Mouse (Mus musculus) lung, embryonic 14.5 days (tissue): ENCODE results near the gene Cd101. TPM values are rescaled to one million over a fixed set of nuclear protein-coding genes. Genes with fewer than 3 reads are reported as not detected.

Source experiments
- ATAC-seq: fragments of 200-750 bp; cut with Nextera tagmentation; 2 replicates; pipeline ENCODE4 v1.8.0; 2017; ENCODE audit warnings: mild to moderate bottlenecking, moderate TSS enrichment, moderate library complexity; ENCODE audit not compliant: insufficient read depth
- DNase-seq: peaks from one replicate; pipeline ENCODE4 v3.0.0-alpha.2; 2015
- H3K27ac ChIP-seq: fragments of 300-500 bp; sonication (generic); 2 replicates; pipeline ENCODE4 v1.5.1; 2014; ENCODE audit warnings: low read depth, mild to moderate bottlenecking, moderate library complexity
- H3K27me3 ChIP-seq: fragments of 300-500 bp; sonication (generic); 2 replicates; pipeline ENCODE4 v1.6.1; 2014; ENCODE audit warnings: low read length, control low read depth; ENCODE audit not compliant: insufficient read depth
- H3K36me3 ChIP-seq: fragments of 300-500 bp; sonication (generic); 2 replicates; pipeline ENCODE4 v1.6.1; 2014; ENCODE audit warnings: control low read depth; ENCODE audit not compliant: insufficient read depth
- H3K4me1 ChIP-seq: fragments of 300-500 bp; sonication (generic); 2 replicates; pipeline ENCODE4 v1.6.1; 2014; ENCODE audit warnings: antibody characterized with exemption, control low read depth; ENCODE audit not compliant: insufficient read depth
- H3K4me2 ChIP-seq: fragments of 300-500 bp; sonication (generic); 2 replicates; pipeline ENCODE4 v1.6.1; 2014; ENCODE audit warnings: mild to moderate bottlenecking
- H3K4me3 ChIP-seq: fragments of 300-500 bp; sonication (generic); 2 replicates; pipeline ENCODE4 v1.5.1; 2014; ENCODE audit warnings: low read depth, low read length
- H3K9ac ChIP-seq: fragments of 300-500 bp; sonication (generic); 2 replicates; pipeline ENCODE4 v1.6.1; 2014
- H3K9me3 ChIP-seq: fragments of 300-500 bp; sonication (generic); 2 replicates; pipeline ENCODE4 v1.6.1; 2016; ENCODE audit warnings: low read depth, low read length, control low read depth
- CTCF ChIP-seq: IDR thresholded peaks from 2 replicates; pipeline ENCODE4 v1.5.1; 2016; ENCODE audit warnings: antibody characterized with exemption, low read depth
- WGBS: fragments of 180-500 bp; shearing (Covaris S2); extraction: QIAGEN DNeasy Blood & Tissue Kit; methylation state at CpG from one replicate; pipeline ENCODE4 v1.1.7; 2014; 5-methylcytosine and 5-hydroxymethylcytosine counted together
- polyA plus RNA-seq: library from polyadenylated mRNA; unstranded; fragments of >200 nt; fragmentation: Nextera tagmentation; extraction: Ambion mirVana; gene quantifications from 2 replicates; pipeline ENCODE4 v1.2.1, GENCODE M21; 2014

The Cd101 gene
- 0.07 and 0.17 TPM in 2 replicates for polyA plus RNA-seq

GRCm38 (mm10) chr3:101029339-101029738 is at the start of gene Cd101:
Gene Cd101 (minus strand): TSS chr3:101029556.
- no peak within 1 kb of the TSS for H3K4me3 ChIP-seq
- H3K9ac ChIP-seq: no peak within 1 kb of the TSS
- H3K36me3 ChIP-seq: no peaks in the 10 kb centered on the region
- no peaks in the 10 kb centered on the region for H3K27me3 ChIP-seq
- no peak within 1 kb of the TSS for H3K27ac ChIP-seq
- no peak for TF ChIP-seq CTCF
- ATAC-seq (no peak), DNase-seq (no peak)
- H3K9me3 ChIP-seq: no peaks in the 10 kb centered on the region
- peaks cover 4% of the 10 kb centered on the region; the same call in 1 of the 2 replicates for H3K4me1 ChIP-seq
- no peak within 1 kb of the TSS for H3K4me2 ChIP-seq
- 81% methylated on average over 4 of the region's 4 CpGs for WGBS

DNA sequence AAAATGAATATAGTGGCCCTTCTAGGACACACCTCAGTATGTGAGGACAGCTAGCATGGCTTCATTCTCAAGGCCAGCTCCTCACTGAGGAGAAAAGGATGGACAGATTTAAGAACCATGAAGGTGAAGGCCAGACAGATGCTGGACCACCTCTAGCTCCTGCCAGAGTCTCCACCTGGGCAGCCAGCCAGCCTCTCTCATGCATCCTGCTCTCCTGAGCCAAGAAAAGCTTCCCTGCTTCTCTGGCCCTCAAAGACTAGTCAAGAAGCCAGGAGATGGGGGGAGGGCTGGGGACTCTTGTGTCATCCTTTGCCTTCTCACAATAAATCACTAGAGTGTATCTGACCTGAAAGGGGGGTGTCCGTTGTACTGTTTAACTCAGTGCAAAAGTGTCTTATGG is 49.0 kb upstream of the Cd101 start:
- Histone ChIP-seq H3K4me2 (no peak overlapping the region), H3K27me3 (no peaks in the 10 kb centered on the region), H3K36me3 (peaks cover 18% of the 10 kb centered on the region), H3K9ac (no peak overlapping the region), H3K4me3 (no peak overlapping the region), H3K27ac (no peak overlapping the region), H3K9me3 (no peaks in the 10 kb centered on the region), H3K4me1 (peaks cover 5% of the 10 kb centered on the region; the same call in 1 of the 2 replicates)
- WGBS: 44% methylated on average over 1 of the region's 1 CpGs
- no peak for TF ChIP-seq CTCF
- ATAC-seq (peak; percentile 53; the same call in 1 of the 2 replicates), DNase-seq (peak; percentile 63)

GRCm38 (mm10) chr3:101077710-101078100 is 48.3 kb upstream of the Cd101 start:
- DNase-seq (no peak), ATAC-seq (peak; percentile 20; the same call in 1 of the 2 replicates)
- no peaks in the 10 kb centered on the region for H3K27me3 ChIP-seq
- no peaks in the 10 kb centered on the region for H3K9me3 ChIP-seq
- no peak for TF ChIP-seq CTCF
- H3K4me3 ChIP-seq: no peak overlapping the region
- H3K36me3 ChIP-seq: peaks cover 24% of the 10 kb centered on the region
- H3K4me1 ChIP-seq: peaks cover 5% of the 10 kb centered on the region; the same call in 1 of the 2 replicates
- no peak overlapping the region for H3K4me2 ChIP-seq
- H3K27ac ChIP-seq: no peak overlapping the region
- no peak overlapping the region for H3K9ac ChIP-seq
- WGBS: 75% methylated on average over 6 of the region's 6 CpGs

- no peak overlapping the region for H3K4me2 ChIP-seq
- H3K27me3 ChIP-seq: no peaks in the 10 kb centered on the region
- H3K27ac ChIP-seq: no peak overlapping the region
- peaks cover 5% of the 10 kb centered on the region; the same call in 1 of the 2 replicates for H3K4me1 ChIP-seq
- no peak overlapping the region for H3K4me3 ChIP-seq
- 91% methylated on average over 25 of the region's 25 CpGs for WGBS
- TF ChIP-seq CTCF: no peak
- no peaks in the 10 kb centered on the region for H3K9me3 ChIP-seq
- DNase-seq (peak; percentile 24), ATAC-seq (no peak)
- H3K9ac ChIP-seq: no peak overlapping the region
- H3K36me3 ChIP-seq: peaks cover 29% of the 10 kb centered on the region
These were observed 47.8 kb upstream of the Cd101 start for GRCm38 (mm10) chr3:101076966-101077709.

- H3K9me3 ChIP-seq: no peaks in the 10 kb centered on the region
- H3K4me3 ChIP-seq: no peak overlapping the region
- H3K36me3 ChIP-seq: peaks cover 34% of the 10 kb centered on the region
- H3K27ac ChIP-seq: no peak overlapping the region
- no peak overlapping the region for H3K9ac ChIP-seq
- 40% methylated on average over 3 of the region's 3 CpGs for WGBS
- no peak overlapping the region for H3K4me2 ChIP-seq
- H3K27me3 ChIP-seq: no peaks in the 10 kb centered on the region
- DNase-seq: no peak
- no peak for TF ChIP-seq CTCF
- ATAC-seq: no peak
- H3K4me1 ChIP-seq: peaks cover 8% of the 10 kb centered on the region; the same call in 1 of the 2 replicates
These were observed 46.5 kb upstream of the Cd101 start for GRCm38 (mm10) chr3:101075866-101076265.

GRCm38 (mm10) chr3:101073384-101073783 is 44.0 kb upstream of the Cd101 start:
- ATAC-seq (no peak), DNase-seq (no peak)
- no peaks in the 10 kb centered on the region for H3K9me3 ChIP-seq
- WGBS: 86% methylated on average over 9 of the region's 9 CpGs
- no peak overlapping the region for H3K9ac ChIP-seq
- H3K4me1 ChIP-seq: peaks cover 8% of the 10 kb centered on the region; the same call in 1 of the 2 replicates
- H3K4me2 ChIP-seq: no peak overlapping the region
- H3K36me3 ChIP-seq: peaks cover 30% of the 10 kb centered on the region
- no peak for TF ChIP-seq CTCF
- no peaks in the 10 kb centered on the region for H3K27me3 ChIP-seq
- no peak overlapping the region for H3K27ac ChIP-seq
- no peak overlapping the region for H3K4me3 ChIP-seq

DNA sequence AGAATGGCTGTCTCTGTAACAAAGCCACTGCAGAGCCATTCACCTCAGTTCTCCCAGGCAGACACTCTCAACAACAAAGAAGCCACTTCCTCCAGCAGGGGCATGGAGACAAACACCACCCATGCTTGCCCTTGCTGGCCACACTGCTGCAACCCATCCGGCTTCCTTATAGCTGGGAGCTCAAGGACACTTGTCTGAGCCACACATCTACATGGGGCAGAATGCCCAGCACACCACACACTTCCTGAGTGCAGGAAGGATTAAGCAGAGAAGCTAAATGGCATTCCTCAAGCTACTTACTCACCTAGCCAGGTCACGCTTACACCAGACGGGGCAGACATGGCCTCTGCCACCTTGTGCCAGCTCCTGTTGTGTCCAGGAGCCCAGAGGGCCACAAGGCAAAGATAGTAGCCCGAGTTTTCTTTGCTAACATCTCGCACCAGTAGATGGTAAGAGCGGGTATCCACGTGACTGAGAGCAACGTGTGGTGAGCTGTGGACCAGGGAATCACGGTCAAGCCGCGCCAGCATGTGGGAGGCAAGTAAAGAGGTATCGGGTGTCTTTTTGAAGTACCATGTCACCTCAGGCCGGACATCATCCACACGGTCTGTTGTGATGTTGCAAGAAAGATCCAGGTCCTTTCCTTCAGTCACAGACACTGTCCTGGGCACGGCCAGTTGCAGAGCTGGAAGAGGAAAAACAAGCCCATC is 43.3 kb upstream of the Cd101 start:
- Histone ChIP-seq H3K36me3 (peaks cover 30% of the 10 kb centered on the region), H3K9ac (no peak overlapping the region), H3K9me3 (no peaks in the 10 kb centered on the region), H3K27me3 (no peaks in the 10 kb centered on the region), H3K4me2 (no peak overlapping the region), H3K4me3 (no peak overlapping the region), H3K27ac (no peak overlapping the region), H3K4me1 (peaks cover 8% of the 10 kb centered on the region; the same call in 1 of the 2 replicates)
- no peak for TF ChIP-seq CTCF
- DNase-seq (no peak), ATAC-seq (no peak)
- WGBS: 79% methylated on average over 15 of the region's 15 CpGs
